Mouse (Mus musculus) Muller cell, postnatal 12 days (primary cell): Measurements from ENCODE around the gene Plaa.

Source experiments
- DNase-seq: peaks from one replicate; pipeline ENCODE4 v3.0.0-alpha.2; 2015; ENCODE audit errors: inconsistent ontology term

The Plaa gene

GRCm38 (mm10) chr4:94556265-94557054, 46.6 kb downstream of the Plaa start, which contains the start of the genes Gm10306 and Caap1:
Gene Gm10306, plus strand, starts transcription at chr4:94556546.
Gene Caap1, minus strand, starts transcription at chr4:94556796.
- peak; percentile 93 for DNase-seq

- no peak for DNase-seq
Measured at GRCm38 (mm10) chr4:94554955-94555494, 48.0 kb downstream of the Plaa start.

- DNase-seq, result no peak
Measured at GRCm38 (mm10) chr4:94544321-94544720, 58.7 kb downstream of the Plaa start.

DNA sequence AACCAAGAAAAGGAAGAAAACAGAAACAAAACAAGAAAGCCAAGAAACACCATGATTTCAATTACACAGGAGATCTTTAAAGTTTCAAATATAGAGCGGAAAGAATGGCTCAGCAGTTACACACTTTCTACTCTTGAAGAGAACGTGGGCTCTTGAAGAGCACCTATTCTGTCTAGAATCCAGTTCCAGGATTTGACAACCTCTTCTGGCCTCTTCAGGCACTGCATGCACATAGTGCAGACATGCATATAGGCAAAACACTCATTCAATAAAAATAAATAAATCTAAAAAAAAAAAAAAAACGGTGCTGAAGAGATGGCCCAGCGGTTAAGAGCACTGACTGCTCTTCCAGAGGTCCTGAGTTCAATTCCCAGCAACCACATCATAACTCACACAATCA, 60.0 kb downstream of the Plaa start:
- DNase-seq, result no peak

GRCm38 (mm10) chr4:94533205-94533604, 69.8 kb downstream of the Plaa start:
- DNase-seq, result no peak

GRCm38 (mm10) chr4:94529448-94529847, 73.6 kb downstream of the Plaa start:
- DNase-seq, result no peak

GRCm38 (mm10) chr4:94523321-94523720, 79.7 kb downstream of the Plaa start:
- DNase-seq, result peak; percentile 17

DNA sequence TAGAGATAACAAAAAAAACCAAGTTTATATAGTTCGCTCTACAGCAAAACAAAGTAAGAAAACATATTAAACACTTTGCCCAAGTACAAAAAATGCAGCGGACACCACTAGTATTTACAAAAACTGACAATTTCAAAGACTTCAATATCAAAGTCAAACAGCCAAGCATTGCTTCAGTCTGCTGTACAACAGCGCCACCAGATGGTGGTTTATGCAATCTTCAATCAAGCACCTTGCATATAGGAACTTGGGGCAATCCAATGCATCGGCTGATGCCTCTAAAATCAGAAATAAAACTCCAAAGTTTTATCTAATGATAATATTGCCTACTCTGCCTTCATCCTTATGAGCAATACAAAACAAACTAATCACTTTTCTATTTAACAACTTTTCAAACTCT, 85.4 kb downstream of the Plaa start:
- DNase-seq, result peak; percentile 33
